Mouse (Mus musculus): ENCODE measurements around the gene Asna1.

Gene Asna1

DNA sequence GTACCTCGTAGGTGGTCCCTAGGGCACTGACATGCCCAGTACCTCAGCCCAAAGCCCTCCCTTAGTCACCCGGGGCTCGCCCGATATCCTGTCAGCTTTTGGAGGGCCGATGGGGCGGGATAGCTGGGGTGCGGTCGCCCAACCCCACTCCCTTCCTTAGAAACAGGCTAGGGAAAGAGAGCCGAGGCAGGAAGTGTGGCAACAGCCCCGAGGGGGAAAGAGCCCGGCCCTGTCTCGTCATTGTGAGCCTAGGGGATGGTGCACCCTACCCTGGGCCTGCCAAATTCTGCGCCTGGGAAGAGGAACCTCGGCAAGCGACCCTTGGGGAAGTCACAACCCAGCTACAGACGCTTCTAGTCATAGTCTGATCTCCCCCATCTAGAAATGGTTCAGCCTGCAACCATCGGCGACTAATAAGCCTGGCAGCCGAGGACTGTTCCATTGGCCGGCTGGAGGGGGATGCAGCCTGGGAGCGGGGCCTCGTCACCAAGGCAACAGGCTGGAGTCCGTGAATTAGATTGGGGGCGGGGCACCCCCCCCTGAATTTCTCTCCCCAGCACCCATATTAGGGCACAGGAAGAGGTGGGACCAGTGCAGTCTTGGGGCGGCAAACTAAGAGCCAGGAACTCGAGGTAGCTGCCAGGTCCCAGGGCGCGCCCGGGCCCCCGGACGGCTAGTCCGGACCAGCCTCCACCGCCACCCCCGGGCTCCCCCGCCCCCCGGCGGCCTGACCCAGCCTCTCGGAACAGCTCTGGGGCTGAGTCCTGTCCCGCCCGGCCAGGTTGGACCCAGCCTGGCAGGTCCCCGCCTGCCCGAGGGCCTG is 45.3 kb downstream of the Asna1 start:
- in situ Hi-C loops (cut with MboI; ENCODE audit: low pct_unique_long_range_greater_than_20kb in 1 of 2, low sequenced_read_pairs in 2 of 2, unreplicated experiment in 1 of 2), result no loop called here

DNA sequence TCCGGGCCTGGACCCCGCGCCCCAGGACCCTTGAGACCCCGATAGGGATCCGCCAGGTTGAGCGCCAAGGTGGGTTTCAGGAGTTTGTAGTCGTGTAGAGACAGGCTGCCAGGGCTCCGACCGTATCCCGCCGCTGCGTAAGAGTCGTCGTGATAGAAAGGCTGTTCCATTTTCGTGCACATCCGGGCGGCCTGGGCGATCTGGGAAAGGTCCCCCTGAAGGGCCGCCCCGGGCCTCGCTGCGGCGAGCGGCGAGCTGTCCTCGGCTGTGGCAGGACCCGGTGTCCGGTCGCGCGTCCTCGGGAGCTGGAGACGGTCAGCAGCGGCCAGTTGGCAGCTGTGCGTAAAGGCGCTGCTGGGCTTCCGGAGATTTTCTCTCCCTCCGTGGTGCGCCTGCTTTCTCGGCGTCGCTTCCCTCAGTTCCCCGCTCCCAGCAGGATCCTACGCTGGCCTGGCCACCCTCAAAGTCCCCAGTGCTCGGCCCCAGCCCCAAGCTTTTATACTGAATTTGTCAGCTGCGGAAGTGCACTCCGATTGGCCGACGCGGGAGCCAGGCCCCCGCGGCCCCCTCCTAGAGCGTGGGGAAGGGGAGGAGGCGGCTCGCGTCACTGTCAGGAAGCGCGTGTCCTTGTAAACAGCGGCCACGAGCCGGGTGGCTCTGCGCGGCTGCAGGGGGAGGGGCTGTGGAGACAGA is 46.7 kb downstream of the Asna1 start, which contains the start of gene Junb:
TSS of gene Junb (minus strand) at position 471 of the 693 bp plus-strand sequence.
- in situ Hi-C loops (cut with MboI; ENCODE audit: low pct_unique_long_range_greater_than_20kb in 1 of 2, low sequenced_read_pairs in 2 of 2, unreplicated experiment in 1 of 2), result no loop called here

DNA sequence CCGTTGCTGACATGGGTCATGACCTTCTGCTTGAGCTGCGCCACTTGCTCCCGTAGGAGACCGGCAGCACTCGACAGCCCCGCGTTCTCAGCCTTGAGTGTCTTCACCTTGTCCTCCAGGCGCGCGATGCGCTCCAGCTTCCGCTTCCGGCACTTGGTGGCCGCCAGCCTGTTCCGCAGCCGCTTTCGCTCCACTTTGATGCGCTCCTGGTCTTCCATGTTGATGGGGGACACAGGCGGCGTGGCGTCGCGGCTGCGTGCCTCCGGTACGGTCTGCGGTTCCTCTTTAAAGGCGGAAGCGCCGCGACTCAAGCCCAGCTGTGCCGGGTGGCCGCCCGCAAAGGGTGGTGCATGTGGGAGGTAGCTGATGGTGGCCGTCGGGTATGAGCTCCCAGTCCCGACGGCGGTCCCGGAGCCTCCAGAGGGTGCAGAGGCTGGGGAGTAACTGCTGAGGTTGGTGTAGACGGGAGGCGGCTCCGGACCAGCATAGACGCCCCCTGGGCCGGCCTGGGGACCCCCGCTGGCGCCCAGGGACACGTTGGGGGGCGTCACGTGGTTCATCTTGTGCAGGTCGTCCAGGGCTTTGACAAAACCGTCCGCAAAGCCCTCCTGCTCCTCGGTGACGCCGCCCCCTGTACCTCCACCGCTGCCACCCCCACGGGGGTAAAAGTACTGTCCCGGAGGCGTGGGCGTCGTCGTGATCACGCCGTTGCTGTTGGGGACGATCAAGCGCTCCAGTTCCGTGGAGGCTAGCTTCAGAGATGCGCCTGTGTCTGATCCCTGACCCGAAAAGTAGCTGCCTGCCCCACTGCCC is 47.4 kb downstream of the Asna1 start:
- in situ Hi-C loops (cut with MboI; ENCODE audit: low pct_unique_long_range_greater_than_20kb in 1 of 2, low sequenced_read_pairs in 2 of 2, unreplicated experiment in 1 of 2), result no loop called here

DNA sequence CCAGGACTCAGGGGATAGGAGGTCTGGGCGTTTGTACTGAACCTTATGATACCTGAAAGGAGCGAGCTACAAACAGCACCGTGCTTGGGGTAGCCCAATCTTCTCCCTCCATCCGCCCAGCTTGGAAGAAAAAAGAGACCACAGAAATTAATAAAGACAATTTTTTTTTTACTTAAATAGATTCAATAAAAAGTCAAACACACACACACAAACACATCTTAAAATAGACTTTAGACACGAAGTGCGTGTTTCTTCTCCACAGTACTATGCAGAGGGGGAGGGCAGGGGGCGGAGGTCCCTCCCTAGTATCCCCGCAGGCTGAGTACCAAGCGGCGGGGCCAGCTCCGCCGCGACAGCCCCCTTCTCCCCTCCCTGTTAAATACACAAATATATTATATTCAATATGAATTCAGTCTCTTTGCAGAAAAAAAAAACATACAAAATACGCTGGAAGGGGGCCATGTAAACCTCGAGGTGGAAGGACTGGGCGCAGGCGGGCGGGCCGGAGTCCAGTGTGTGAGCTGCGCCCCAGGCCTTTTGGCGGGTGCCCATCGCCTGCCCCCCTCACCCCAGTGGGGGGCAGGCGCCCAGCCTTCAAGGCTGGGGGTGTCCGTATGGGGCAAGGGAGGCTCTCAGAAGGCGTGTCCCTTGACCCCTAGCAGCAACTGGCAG is 48.2 kb downstream of the Asna1 start:
- in situ Hi-C loops (cut with MboI; ENCODE audit: low pct_unique_long_range_greater_than_20kb in 1 of 2, low sequenced_read_pairs in 2 of 2, unreplicated experiment in 1 of 2), result no loop called here

DNA sequence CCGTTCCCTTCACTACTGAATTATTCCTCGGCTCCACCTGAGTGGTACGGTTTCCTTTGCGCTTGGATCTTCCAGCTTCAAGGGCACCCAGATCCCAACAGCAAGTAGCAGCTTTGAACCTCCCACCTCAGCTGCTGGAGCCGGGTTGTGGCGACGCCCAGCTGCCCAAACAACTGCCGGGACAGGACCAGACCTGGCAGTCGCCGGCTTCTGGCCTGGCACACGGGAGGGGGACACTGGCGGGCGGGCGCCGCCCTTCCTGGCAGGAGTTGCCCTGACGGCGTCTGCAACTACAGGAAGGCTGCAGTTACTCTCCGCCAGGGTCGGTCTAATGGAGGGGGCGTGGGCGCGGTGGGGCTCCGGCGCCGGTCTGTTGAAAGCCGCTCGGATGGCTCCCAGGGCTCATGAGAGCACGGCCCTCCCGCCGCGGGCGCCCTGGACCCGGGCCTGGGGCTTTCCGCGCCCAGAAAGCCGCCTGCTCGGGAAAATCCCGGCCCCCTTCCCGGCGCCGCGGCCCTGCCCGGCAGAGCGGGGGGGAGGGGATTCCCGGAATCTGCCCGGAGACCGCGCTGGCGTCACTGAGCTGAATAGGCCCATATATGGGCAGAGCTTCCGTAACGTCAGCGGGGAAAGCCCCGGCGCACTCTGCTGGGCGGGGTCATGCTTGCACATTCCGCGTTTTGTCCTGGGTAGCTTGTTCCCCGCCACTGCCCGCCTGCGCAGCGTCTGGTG is 48.9 kb downstream of the Asna1 start:
- in situ Hi-C loops (cut with MboI; ENCODE audit: low pct_unique_long_range_greater_than_20kb in 1 of 2, low sequenced_read_pairs in 2 of 2, unreplicated experiment in 1 of 2), result no loop called here

DNA sequence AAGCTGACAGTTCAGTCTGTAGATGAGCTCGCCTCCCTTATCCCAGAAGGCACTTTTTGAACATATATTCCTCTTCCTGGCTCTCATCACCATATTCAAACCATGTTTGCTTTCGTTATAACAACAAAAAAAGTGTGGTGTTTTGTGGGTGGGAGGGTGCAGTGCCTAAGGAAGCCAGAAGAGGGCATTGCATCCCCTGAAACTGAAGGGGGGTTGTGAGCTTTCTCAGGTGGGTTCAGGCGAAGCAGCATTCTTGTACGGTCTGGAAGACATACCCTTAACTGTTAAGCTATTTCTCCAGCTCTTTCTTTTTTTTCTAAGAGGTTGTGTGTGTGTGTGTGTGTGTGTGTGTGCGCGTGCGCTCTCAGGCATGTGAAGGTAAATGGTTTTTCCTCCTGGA is 49.6 kb downstream of the Asna1 start:
- in situ Hi-C loops (cut with MboI; ENCODE audit: low pct_unique_long_range_greater_than_20kb in 1 of 2, low sequenced_read_pairs in 2 of 2, unreplicated experiment in 1 of 2), result no loop called here

DNA sequence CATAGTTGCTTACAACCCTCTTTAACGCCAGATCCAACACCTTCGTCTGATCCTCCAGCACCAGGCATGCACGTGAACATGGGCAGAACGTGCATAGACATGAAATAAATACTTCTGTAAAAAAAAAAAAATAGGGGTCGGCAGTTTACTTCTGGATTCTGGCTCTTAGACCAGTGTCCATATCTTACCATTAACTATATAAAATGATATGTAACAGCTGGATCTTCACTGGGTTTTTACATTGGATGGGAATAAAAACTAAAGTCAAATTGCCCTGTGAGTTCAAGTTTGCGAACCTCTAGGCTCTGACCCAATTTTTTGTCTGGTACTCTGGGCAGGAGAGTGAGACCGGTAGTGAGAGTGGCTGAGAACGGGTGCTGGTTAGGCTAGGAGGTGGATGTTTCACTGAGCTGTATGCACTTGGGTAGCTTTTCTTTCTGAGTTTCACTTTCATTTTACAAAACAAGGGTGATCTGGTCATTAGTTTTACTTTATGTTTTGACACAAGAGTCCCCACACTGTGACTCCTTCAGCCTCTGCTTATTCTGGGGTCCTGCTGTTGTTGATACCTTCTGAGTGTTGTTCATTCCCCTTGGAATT is 50.4 kb downstream of the Asna1 start:
- in situ Hi-C loops (cut with MboI; ENCODE audit: low pct_unique_long_range_greater_than_20kb in 1 of 2, low sequenced_read_pairs in 2 of 2, unreplicated experiment in 1 of 2), result no loop called here

DNA sequence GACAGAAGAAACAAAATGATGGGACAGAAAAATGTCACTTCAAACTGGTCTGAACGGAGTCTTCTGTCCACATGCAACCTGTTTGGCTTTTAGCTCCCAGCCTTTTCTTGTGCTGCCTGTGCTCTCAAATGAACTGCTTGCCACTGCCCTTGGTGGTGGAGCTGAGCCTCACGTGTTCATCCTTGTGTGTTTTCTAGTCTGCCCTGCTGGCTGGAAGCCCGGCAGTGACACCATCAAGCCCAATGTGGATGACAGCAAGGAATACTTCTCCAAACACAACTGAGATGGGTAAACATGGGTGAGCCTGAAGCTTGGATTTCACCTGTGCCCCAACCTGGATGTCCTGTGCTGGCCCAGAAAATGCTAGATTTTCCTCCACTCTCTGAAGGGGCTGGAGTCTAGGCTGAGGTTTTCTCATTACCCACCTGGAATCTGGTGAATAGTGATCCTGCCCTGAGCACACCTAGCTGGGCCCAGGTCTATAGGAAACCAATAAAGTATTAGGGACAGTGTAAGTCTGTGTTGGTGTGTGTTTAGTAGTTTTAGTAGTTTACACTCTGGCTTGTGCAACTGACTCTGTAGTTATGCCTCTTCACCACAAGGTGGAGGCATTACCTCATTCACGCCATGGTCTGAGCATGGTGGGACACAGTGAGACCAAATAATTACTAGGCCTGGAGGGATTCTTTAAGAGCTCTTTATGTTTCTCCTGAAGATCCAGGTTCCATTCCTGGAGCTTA is 51.1 kb downstream of the Asna1 start:
- in situ Hi-C loops (cut with MboI; ENCODE audit: low pct_unique_long_range_greater_than_20kb in 1 of 2, low sequenced_read_pairs in 2 of 2, unreplicated experiment in 1 of 2), result no loop called here

DNA sequence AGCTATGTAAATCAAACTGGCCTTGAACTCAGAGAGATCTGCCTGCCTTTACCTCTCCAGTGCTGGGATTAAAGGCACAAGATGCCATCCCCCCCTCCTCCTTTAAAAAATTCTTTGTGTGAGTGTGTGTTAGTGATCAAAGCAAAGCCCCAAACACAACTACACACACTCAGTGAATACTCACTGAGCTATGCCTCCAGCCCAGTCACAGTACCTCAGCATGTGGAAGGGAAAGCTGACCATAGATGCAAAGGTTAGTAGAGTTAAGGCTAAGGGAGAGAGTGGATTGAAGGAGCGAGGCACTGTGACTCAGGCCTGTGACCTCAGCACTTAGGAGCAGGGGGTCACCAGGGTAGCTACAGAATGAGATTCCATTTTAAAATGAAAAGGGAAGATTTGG is 52.0 kb downstream of the Asna1 start:
- in situ Hi-C loops (cut with MboI; ENCODE audit: low pct_unique_long_range_greater_than_20kb in 1 of 2, low sequenced_read_pairs in 2 of 2, unreplicated experiment in 1 of 2), result no loop called here

DNA sequence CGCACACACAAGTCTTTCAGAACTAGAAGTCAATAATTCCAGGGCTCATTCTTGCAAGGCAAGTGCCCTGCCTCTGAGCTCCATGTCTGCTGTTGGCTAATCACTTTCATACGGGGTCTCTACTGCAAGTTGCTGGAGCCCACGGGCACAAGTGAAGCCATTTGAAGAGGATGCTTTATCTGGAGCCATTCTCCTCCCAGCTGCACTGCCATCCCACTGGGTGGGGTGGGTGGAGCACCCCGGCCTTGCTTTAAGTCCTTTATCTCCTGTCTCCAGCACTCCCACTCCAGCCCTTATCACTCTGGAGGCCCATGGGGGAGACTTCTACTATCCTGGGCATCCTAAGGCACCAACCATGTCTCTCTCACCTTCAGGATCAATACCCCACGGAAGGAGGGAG is 54.2 kb downstream of the Asna1 start:
- in situ Hi-C loops (cut with MboI; ENCODE audit: low pct_unique_long_range_greater_than_20kb in 1 of 2, low sequenced_read_pairs in 2 of 2, unreplicated experiment in 1 of 2), result no loop called here

DNA sequence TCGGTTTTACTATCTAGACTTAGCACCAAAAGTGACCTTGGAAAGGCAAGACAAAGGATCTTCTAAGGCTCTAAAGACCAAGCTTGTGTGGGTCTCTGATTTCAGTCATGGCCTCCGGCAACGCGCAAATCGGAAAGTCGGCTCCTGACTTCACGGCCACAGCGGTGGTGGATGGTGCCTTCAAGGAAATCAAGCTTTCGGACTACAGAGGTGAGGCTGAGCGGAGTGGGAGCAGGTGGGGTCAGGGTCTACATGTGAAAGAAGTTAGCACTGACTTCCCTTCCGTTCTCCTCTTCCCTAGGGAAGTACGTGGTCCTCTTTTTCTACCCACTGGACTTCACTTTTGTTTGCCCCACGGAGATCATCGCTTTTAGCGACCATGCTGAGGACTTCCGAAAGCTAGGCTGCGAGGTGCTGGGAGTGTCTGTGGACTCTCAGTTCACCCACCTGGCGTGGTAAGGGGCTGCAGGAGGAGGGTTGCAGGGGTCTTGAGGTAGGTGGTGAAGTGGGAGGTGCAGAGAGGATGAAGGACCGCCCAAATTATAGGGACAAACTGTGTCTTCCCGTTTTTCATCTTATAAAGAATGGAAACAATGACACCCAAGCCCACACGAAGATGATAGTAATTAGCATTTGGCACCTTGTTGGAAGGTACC is 54.8 kb downstream of the Asna1 start:
- in situ Hi-C loops (cut with MboI; ENCODE audit: low pct_unique_long_range_greater_than_20kb in 1 of 2, low sequenced_read_pairs in 2 of 2, unreplicated experiment in 1 of 2), result no loop called here

DNA sequence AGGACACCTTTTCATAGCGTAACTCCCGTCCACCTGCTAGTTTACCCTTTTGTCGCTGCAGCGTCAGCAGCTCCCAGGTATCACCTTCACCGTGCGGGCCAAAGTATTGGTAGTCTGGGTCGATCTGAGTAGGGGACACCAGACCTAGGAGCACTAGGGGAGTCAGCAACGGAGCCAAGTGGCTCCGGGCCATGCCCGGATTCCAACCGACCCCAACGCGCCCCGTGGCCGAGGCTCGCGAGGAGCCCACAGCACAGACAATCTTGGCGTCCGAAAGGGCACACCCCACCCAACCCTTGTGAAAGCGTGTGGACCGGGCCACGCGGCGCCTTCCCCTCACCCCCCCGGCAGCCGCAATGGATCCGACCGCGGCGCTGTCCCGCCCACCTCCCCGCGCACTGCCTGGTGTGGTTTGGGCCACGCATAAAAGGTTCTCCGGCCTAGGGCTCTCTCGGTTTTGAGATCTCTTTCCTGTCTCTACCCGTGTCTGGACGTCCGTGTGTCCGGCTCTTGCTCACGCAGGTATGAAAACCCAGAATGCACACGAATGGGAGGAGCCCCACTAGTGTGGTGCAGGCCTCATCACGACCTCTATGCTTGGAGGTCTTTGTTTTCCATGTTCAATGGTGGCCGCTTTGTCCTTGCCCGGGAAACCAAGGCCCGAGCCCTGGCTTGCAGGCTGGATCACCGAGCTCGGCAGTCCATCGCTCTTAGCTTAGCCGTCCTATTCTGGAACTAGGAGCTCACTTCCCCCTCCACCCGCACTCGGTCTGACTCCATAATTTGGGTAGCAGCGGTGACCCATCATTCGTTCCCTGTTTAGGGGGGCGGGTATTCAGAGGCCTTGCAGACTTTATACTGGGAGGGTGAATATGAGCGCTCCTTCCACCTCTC is 55.6 kb downstream of the Asna1 start, which contains the start of the genes Gm49661, Prdx2 and Rnaseh2a:
TSS of gene Gm49661 (minus strand) at position 193 of the 894 bp plus-strand sequence.
TSS of gene Prdx2 (plus strand) at position 347 of the 894 bp plus-strand sequence.
TSS of gene Rnaseh2a (minus strand) at position 527 of the 894 bp plus-strand sequence.
- in situ Hi-C loops (cut with MboI; ENCODE audit: low pct_unique_long_range_greater_than_20kb in 1 of 2, low sequenced_read_pairs in 2 of 2, unreplicated experiment in 1 of 2), result no loop called here

DNA sequence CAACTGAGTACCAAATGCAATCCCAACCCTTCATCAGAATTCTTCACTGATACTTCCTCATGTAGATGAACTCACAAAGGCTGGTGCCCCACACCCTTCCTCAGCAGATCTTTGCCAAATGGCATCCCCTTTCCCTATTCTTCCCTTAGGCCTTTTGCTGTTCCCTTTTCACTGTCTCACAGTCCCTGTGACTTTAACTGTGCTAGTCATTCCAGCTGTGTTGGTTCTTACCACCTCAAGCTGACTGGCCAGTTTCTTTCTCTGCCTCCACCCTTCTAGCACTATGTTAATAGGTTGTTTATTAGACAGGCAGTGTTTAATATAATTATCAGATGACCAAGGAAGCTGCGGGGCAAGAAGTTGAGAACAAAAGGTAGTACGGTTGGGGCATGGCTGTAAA is 56.4 kb downstream of the Asna1 start:
- in situ Hi-C loops (cut with MboI; ENCODE audit: low pct_unique_long_range_greater_than_20kb in 1 of 2, low sequenced_read_pairs in 2 of 2, unreplicated experiment in 1 of 2), result no loop called here
